In genomic region chr11:100355151-100355951, GRCm38 (mm10) we compare ENCODE assay signal across 1 mouse cellular context.
A peak's percentile ranks its signal among the peaks of the same experiment; 100 is the strongest.
TF ChIP-seq lines count a peak whose summit lies in the region.

No protein-coding gene starts in this region.

TF ChIP-seq in CH12.LX, 34 proteins besides CTCF, POLR2A, EP300 and RAD21 (continued from another document):
- TF ChIP-seq ELF1 (IDR thresholded peaks at IDR 0.05; ENCODE audit: low read depth, low read length), result no peak
- TF ChIP-seq UBTF (IDR thresholded peaks at IDR 0.05; ENCODE audit: low read depth, low read length), result 0 out of 2 replicates have a peak, but pooled peaks have one; percentile 50
- no peak for TF ChIP-seq CHD1 (IDR thresholded peaks at IDR 0.05; ENCODE audit: low read depth, low read length)
- TF ChIP-seq GABPA (IDR thresholded peaks at IDR 0.05; ENCODE audit: insufficient replicate concordance, low read depth, low read length), result no peak
- TF ChIP-seq MYC (IDR thresholded peaks at IDR 0.05; ENCODE audit: low read depth, low read length), result no peak
- TF ChIP-seq MAFK (IDR thresholded peaks at IDR 0.05; ENCODE audit: insufficient replicate concordance, low read length), result no peak
